Mouse (Mus musculus): ENCODE data around the gene Tyms.

DNA sequence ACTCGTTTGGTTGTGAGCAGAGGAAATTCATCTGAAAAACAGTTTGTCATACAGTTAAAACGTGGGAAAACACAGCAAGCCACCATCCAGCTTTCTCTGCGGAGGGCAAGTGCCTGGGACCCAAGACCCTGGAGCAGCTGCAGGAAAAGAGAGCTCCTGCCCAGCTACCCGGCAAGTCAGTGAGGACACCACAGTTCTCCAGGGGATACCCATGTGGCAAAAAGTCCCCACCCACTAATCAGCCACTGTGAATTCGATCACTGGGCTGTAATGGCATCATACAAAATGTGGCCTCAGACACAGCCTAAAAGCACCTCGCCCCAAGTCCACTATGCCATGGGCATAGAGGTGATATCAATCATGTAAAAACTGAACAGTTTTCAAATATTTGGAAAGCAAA, 1.7 kb downstream of the Tyms start:
- TF ChIP-seq POLR2A (IDR thresholded peaks at IDR 0.05; ENCODE audit: insufficient read depth, low read depth, low read length) (no peak), CTCF (IDR thresholded peaks at IDR 0.05) (no peak)

All from heart, adult 2 months (tissue).